20 mouse cellular contexts compared by ENCODE assay signal in genomic region chr2:60003665-60004045, GRCm38 (mm10).
DNase-seq lines count a peak whose midpoint lies in the region; ATAC-seq and TF ChIP-seq lines count a peak whose summit lies in the region.
"Had no signal": no experiment of that assay in that cellular context is flagged by ENCODE, and none has a peak within 500 bp of the region (broad histone marks: within the 10 kb centered on the region; RNA-seq: fewer than 3 reads in every experiment).

No protein-coding gene starts in this region.

- DNase-seq in liver = no peak
- DNase-seq in stomach, postnatal 0 days (ENCODE audit: low spot score) = peak; percentile 23
- no peak for DNase-seq in thymus, adult 18-20 months
- DNase-seq in retina, postnatal 1 day = no peak
- no peak for DNase-seq in frontal cortex, postnatal 10 days (ENCODE audit: low spot score in 2 of 2)
- DNase-seq: adrenal gland, postnatal 10 days; cerebellum, adult 11-12 months; cerebellum, adult 9-10 months; cerebellum, postnatal 25 days; gastrocnemius, adult 2 months; gastrocnemius, postnatal 25 days; heart, postnatal 10 days; heart, postnatal 4 days had no signal

- ATAC-seq in liver, embryonic 16.5 days (ENCODE audit: low read depth) = 0 out of 2 replicates have a peak, but pooled peaks have one; percentile 41
- peak; percentile 82 for ATAC-seq in intestine, embryonic 15.5 days
- peak; percentile 37; the same call in 1 of the 2 replicates for ATAC-seq in megakaryocyte progenitor cell, adult 5-6 weeks (replicated peaks; ENCODE audit: poor library complexity)
- peak; percentile 72 for ATAC-seq in stomach, postnatal 0 days (ENCODE audit: low FRiP score, low TSS enrichment)
- ATAC-seq: forebrain, embryonic 16.5 days; hindbrain, embryonic 16.5 days had no signal

- H3K4me3 ChIP-seq in liver, embryonic 16.5 days (ENCODE audit: low read depth, low read length) = no peak overlapping the region
- H3K4me3 ChIP-seq in intestine, embryonic 15.5 days (replicated peaks) = no peak overlapping the region
- no peak overlapping the region for H3K4me3 ChIP-seq in stomach, postnatal 0 days (ENCODE audit: low read depth, low read length)
- H3K4me3 ChIP-seq: embryonic facial prominence, embryonic 12.5 days; gastrocnemius, adult 2 months; hindbrain, embryonic 12.5 days had no signal

- H3K27ac ChIP-seq in liver, embryonic 16.5 days (ENCODE audit: low read length) = no peak overlapping the region
- peak overlapping the region; percentile 64; the same call in 1 of the 2 replicates for H3K27ac ChIP-seq in intestine, embryonic 15.5 days
- no peak overlapping the region for H3K27ac ChIP-seq in stomach, postnatal 0 days (replicated peaks)
- H3K27ac ChIP-seq: embryonic facial prominence, embryonic 12.5 days; gastrocnemius, adult 2 months; hindbrain, embryonic 12.5 days had no signal

- WGBS in liver, embryonic 16.5 days (ENCODE audit: insufficient replicate concordance) = 74% methylated on average over 5 of the region's 5 CpGs
- 66% methylated on average over 5 of the region's 5 CpGs for WGBS in intestine, embryonic 15.5 days
- WGBS in stomach, postnatal 0 days = 65% methylated on average over 5 of the region's 5 CpGs

- H3K36me3 ChIP-seq in liver, embryonic 16.5 days (ENCODE audit: control insufficient read depth, insufficient read depth) = no peaks in the 10 kb centered on the region
- H3K36me3 ChIP-seq in intestine, embryonic 15.5 days = 0 out of 2 replicates have a peak, but pooled peaks cover 3% of the 10 kb centered on the region
- 0 out of 2 replicates have a peak, but pooled peaks cover 4% of the 10 kb centered on the region for H3K36me3 ChIP-seq in stomach, postnatal 0 days (ENCODE audit: control insufficient read depth, insufficient read depth, low read length)

- no peak overlapping the region for H3K9ac ChIP-seq in liver, embryonic 16.5 days (ENCODE audit: low read depth, low read length)
- H3K9ac ChIP-seq in intestine, embryonic 15.5 days = no peak overlapping the region
- H3K9ac ChIP-seq in stomach, postnatal 0 days (ENCODE audit: low read length) = no peak overlapping the region
- H3K9ac ChIP-seq: embryonic facial prominence, embryonic 12.5 days; hindbrain, embryonic 12.5 days had no signal

- H3K27me3 ChIP-seq in liver, embryonic 16.5 days (ENCODE audit: control insufficient read depth, insufficient read depth, low read depth, low read length) = no peaks in the 10 kb centered on the region
- H3K27me3 ChIP-seq in intestine, embryonic 15.5 days (replicated peaks) = no peaks in the 10 kb centered on the region
- H3K27me3 ChIP-seq in stomach, postnatal 0 days (ENCODE audit: control insufficient read depth, insufficient read depth, low read length) = no peaks in the 10 kb centered on the region
- H3K27me3 ChIP-seq: embryonic facial prominence, embryonic 12.5 days; hindbrain, embryonic 12.5 days had no signal

- no peak for TF ChIP-seq CTCF in stomach, postnatal 0 days (IDR thresholded peaks at IDR 0.05; ENCODE audit: low read depth)

- H3K4me2 ChIP-seq in liver, embryonic 16.5 days (ENCODE audit: low read depth, low read length) = no peak overlapping the region
- no peak overlapping the region for H3K4me2 ChIP-seq in intestine, embryonic 15.5 days (replicated peaks)
- H3K4me2 ChIP-seq in stomach, postnatal 0 days (replicated peaks; ENCODE audit: low read depth) = no peak overlapping the region
- H3K4me2 ChIP-seq: embryonic facial prominence, embryonic 12.5 days; hindbrain, embryonic 12.5 days had no signal

- no peak for TF ChIP-seq EP300 in stomach, postnatal 0 days (optimal IDR thresholded peaks at IDR 0.05)

- H3K9me3 ChIP-seq in liver, embryonic 16.5 days (replicated peaks; ENCODE audit: control insufficient read depth, low read length) = no peaks in the 10 kb centered on the region
- no peaks in the 10 kb centered on the region for H3K9me3 ChIP-seq in intestine, embryonic 15.5 days
- no peaks in the 10 kb centered on the region for H3K9me3 ChIP-seq in stomach, postnatal 0 days (ENCODE audit: control insufficient read depth, low read length)
- H3K9me3 ChIP-seq: embryonic facial prominence, embryonic 12.5 days; hindbrain, embryonic 12.5 days had no signal

- H3K4me1 ChIP-seq in liver, embryonic 16.5 days (ENCODE audit: control insufficient read depth, low read depth, low read length) = peaks cover 2% of the 10 kb centered on the region; the same call in 1 of the 2 replicates
- no peaks in the 10 kb centered on the region for H3K4me1 ChIP-seq in intestine, embryonic 15.5 days (replicated peaks)
- no peaks in the 10 kb centered on the region for H3K4me1 ChIP-seq in stomach, postnatal 0 days (replicated peaks; ENCODE audit: control insufficient read depth, insufficient read depth)
- H3K4me1 ChIP-seq: embryonic facial prominence, embryonic 12.5 days; hindbrain, embryonic 12.5 days had no signal
